Mouse (Mus musculus) forebrain, embryonic 14.5 days (tissue): ENCODE results near the gene Gm9045. TPM values are rescaled to one million over a fixed set of nuclear protein-coding genes. Genes with fewer than 3 reads are reported as not detected.
"Not testable (repeated sequence)": the region's sequence is repeated elsewhere in the genome, so short reads cannot be mapped to it uniquely, and the experiment has no call there.

Source experiments
- ATAC-seq: fragments of 200-750 bp; cut with Nextera tagmentation; 2 replicates; pipeline ENCODE4 v1.8.0; 2017; ENCODE audit warnings: mild to moderate bottlenecking, moderate library complexity
- DNase-seq: peaks from one replicate; pipeline ENCODE4 v3.0.0-alpha.2; 2015; ENCODE audit warnings: low spot score
- H3K27ac ChIP-seq: fragments of 300-500 bp; sonication (generic); 2 replicates; pipeline ENCODE4 v1.5.1; 2014; ENCODE audit warnings: low read depth, mild to moderate bottlenecking, control low read depth, low read length, moderate library complexity
- H3K27me3 ChIP-seq: fragments of 300-500 bp; sonication (generic); replicated peaks from 2 replicates; pipeline ENCODE4 v1.6.1; 2014; ENCODE audit warnings: low read length, control low read depth, mixed read lengths; ENCODE audit not compliant: control insufficient read depth, insufficient read depth
- H3K36me3 ChIP-seq: fragments of 300-500 bp; sonication (generic); 2 replicates; pipeline ENCODE4 v1.6.1; 2014; ENCODE audit warnings: low read length, control low read depth; ENCODE audit not compliant: control insufficient read depth, insufficient read depth
- H3K4me1 ChIP-seq: fragments of 300-500 bp; sonication (generic); 2 replicates; pipeline ENCODE4 v1.6.1; 2014; ENCODE audit warnings: antibody characterized with exemption, low read length, control low read depth; ENCODE audit not compliant: control insufficient read depth, insufficient read depth
- H3K4me2 ChIP-seq: fragments of 300-500 bp; sonication (generic); 2 replicates; pipeline ENCODE4 v1.6.1; 2014; ENCODE audit warnings: mild to moderate bottlenecking, control low read depth, low read length
- H3K4me3 ChIP-seq: fragments of 300-500 bp; sonication (generic); 2 replicates; pipeline ENCODE4 v1.5.1; 2014; ENCODE audit warnings: low read depth, low read length, control low read depth
- H3K9ac ChIP-seq: fragments of 300-500 bp; sonication (generic); 2 replicates; pipeline ENCODE4 v1.6.1; 2014; ENCODE audit warnings: mild to moderate bottlenecking, low read length, control low read depth, moderate library complexity
- H3K9me3 ChIP-seq: fragments of 300-500 bp; sonication (generic); replicated peaks from 2 replicates; pipeline ENCODE4 v1.6.1; 2016; ENCODE audit warnings: low read length, control low read depth, mixed read lengths; ENCODE audit not compliant: control insufficient read depth
- WGBS: fragments of 180-500 bp; shearing (Covaris S2); extraction: QIAGEN DNeasy Blood & Tissue Kit; methylation state at CpG from one replicate; pipeline ENCODE4 v1.1.7; 2014; 5-methylcytosine and 5-hydroxymethylcytosine counted together
- polyA plus RNA-seq: library from polyadenylated mRNA; unstranded; fragments of >200 nt; fragmentation: Nextera tagmentation; extraction: Ambion mirVana; gene quantifications from 2 replicates; pipeline ENCODE4 v1.2.1, GENCODE M21; 2014

Gene Gm9045
- 0.11 and 0.12 TPM in 2 replicates for polyA plus RNA-seq

DNA sequence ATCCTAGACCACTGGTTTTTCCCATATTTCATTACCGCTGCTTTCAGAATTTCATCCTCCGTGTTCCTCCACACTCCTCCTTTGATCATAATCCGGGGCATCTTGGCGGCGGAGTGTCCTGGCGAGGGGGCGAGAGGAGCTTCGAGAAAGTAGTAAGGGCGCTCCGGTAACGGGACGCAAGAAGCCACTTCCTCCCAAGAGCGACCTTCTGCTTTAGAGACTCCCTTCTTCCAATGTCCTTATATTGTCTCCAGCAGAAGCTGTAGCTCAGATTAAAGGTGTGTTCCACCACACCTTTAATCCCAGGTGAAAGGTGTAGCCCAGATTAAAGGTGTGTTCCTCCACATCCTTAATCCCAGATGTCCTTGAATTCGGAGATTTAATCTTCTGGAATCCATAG is at the start of gene Gm9045:
TSS of gene Gm9045 (minus strand) at position 101 of the 400 bp plus-strand sequence.
- H3K27ac ChIP-seq, H3K4me2 ChIP-seq, ATAC-seq, DNase-seq, H3K27me3 ChIP-seq, H3K4me1 ChIP-seq, H3K36me3 ChIP-seq, H3K9ac ChIP-seq, H3K9me3 ChIP-seq, H3K4me3 ChIP-seq: not testable (repeated sequence)
- WGBS = no CpG with 5 or more reads among the region's 14 CpGs

GRCm38 (mm10) chr10:118370443-118370842 is 32.8 kb upstream of the Gm9045 start:
- Histone ChIP-seq H3K27me3 (no peaks in the 10 kb centered on the region), H3K9ac (no peak overlapping the region; the same call in 1 of the 2 replicates), H3K4me3 (no peak overlapping the region), H3K4me2 (peak overlapping the region; percentile 33; the same call in 1 of the 2 replicates), H3K27ac (no peak overlapping the region), H3K9me3 (no peaks in the 10 kb centered on the region), H3K4me1 (no peaks in the 10 kb centered on the region), H3K36me3 (no peaks in the 10 kb centered on the region)
- DNase-seq = peak; percentile 94
- ATAC-seq = peak; percentile 98
- 9% methylated on average over 10 of the region's 10 CpGs for WGBS

DNA sequence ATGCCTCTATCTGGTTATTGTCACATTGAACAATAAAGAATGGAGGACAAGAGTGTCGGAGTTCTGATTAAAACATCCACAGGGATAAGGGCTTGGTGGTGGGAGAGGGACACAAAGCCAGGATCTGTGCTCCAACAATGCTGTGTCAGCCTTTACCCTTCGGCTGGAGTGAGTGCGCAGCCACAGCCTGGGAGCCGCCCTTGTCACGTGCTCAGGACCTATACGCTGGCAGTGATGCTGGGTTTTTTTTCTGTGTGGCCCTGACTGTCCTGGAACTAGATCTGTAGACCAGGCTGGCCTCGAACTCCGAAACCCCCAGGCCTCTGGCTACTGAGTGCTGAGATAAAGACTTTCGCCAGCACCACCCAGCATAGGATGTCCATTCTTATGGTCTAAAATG is 31.9 kb upstream of the Gm9045 start:
- H3K4me3 ChIP-seq = no peak overlapping the region
- DNase-seq (no peak), ATAC-seq (no peak; the same call in 1 of the 2 replicates)
- H3K27me3 ChIP-seq = no peaks in the 10 kb centered on the region
- H3K36me3 ChIP-seq = no peaks in the 10 kb centered on the region
- H3K27ac ChIP-seq = no peak overlapping the region
- H3K9me3 ChIP-seq = no peaks in the 10 kb centered on the region
- 87% methylated on average over 9 of the region's 9 CpGs for WGBS
- no peak overlapping the region for H3K9ac ChIP-seq
- no peak overlapping the region for H3K4me2 ChIP-seq
- no peaks in the 10 kb centered on the region for H3K4me1 ChIP-seq

GRCm38 (mm10) chr10:118354005-118354404 is 16.4 kb upstream of the Gm9045 start, which contains the start of gene Gm9049:
Gene Gm9049, minus strand, starts transcription at chr10:118354105.
- not testable (repeated sequence) for H3K27ac ChIP-seq, H3K36me3 ChIP-seq, H3K4me3 ChIP-seq, H3K9me3 ChIP-seq, H3K27me3 ChIP-seq, DNase-seq, H3K9ac ChIP-seq, ATAC-seq, H3K4me1 ChIP-seq, H3K4me2 ChIP-seq
- 86% methylated on average over 1 of the region's 11 CpGs for WGBS

DNA sequence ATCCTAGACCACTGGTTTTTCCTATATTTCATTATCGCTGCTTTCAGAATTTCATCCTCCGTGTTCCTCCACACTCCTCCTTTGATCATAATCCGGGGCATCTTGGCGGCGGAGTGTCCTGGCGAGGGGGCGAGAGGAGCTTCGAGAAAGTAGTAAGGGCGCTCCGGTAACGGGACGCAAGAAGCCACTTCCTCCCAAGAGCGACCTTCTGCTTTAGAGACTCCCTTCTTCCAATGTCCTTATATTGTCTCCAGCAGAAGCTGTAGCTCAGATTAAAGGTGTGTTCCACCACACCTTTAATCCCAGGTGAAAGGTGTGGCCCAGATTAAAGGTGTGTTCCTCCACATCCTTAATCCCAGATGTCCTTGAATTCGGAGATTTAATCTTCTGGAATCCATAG is 10.9 kb upstream of the Gm9045 start, which contains the start of gene Gm9048:
TSS of gene Gm9048 (minus strand) at position 101 of the 400 bp plus-strand sequence.
- H3K27ac ChIP-seq, H3K9ac ChIP-seq, H3K4me1 ChIP-seq, H3K36me3 ChIP-seq, ATAC-seq, H3K9me3 ChIP-seq, H3K4me2 ChIP-seq, DNase-seq, H3K4me3 ChIP-seq, H3K27me3 ChIP-seq: not testable (repeated sequence)
- 100% methylated on average over 1 of the region's 14 CpGs for WGBS

DNA sequence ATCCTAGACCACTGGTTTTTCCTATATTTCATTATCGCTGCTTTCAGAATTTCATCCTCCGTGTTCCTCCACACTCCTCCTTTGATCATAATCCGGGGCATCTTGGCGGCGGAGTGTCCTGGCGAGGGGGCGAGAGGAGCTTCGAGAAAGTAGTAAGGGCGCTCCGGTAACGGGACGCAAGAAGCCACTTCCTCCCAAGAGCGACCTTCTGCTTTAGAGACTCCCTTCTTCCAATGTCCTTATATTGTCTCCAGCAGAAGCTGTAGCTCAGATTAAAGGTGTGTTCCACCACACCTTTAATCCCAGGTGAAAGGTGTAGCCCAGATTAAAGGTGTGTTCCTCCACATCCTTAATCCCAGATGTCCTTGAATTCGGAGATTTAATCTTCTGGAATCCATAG is 5.5 kb upstream of the Gm9045 start, which contains the start of gene Gm9046:
TSS of gene Gm9046 (minus strand) at position 101 of the 400 bp plus-strand sequence.
- not testable (repeated sequence) for H3K36me3 ChIP-seq, ATAC-seq, H3K9me3 ChIP-seq, H3K4me1 ChIP-seq, H3K27me3 ChIP-seq, H3K27ac ChIP-seq, H3K9ac ChIP-seq, H3K4me3 ChIP-seq, DNase-seq, H3K4me2 ChIP-seq
- no CpG with 5 or more reads among the region's 14 CpGs for WGBS

- not testable (repeated sequence) for H3K36me3 ChIP-seq, H3K27me3 ChIP-seq, H3K4me1 ChIP-seq, H3K27ac ChIP-seq, H3K9ac ChIP-seq, ATAC-seq, DNase-seq, H3K9me3 ChIP-seq, H3K4me2 ChIP-seq, H3K4me3 ChIP-seq
- WGBS = no CpG with 5 or more reads among the region's 14 CpGs
Observed at GRCm38 (mm10) chr10:118332308-118332707, 5.3 kb downstream of the Gm9045 start, which contains the start of gene Gm9044. Gene Gm9044, minus strand, starts transcription at chr10:118332408.

- H3K27me3 ChIP-seq, H3K9me3 ChIP-seq, DNase-seq, H3K4me3 ChIP-seq, H3K4me2 ChIP-seq, H3K9ac ChIP-seq, H3K36me3 ChIP-seq, H3K4me1 ChIP-seq, H3K27ac ChIP-seq, ATAC-seq: not testable (repeated sequence)
- no CpG with 5 or more reads among the region's 11 CpGs for WGBS
Observed at GRCm38 (mm10) chr10:118326869-118327268, 10.8 kb downstream of the Gm9045 start, which contains the start of gene Gm9040. Gene Gm9040, minus strand, starts transcription at chr10:118326969.

DNA sequence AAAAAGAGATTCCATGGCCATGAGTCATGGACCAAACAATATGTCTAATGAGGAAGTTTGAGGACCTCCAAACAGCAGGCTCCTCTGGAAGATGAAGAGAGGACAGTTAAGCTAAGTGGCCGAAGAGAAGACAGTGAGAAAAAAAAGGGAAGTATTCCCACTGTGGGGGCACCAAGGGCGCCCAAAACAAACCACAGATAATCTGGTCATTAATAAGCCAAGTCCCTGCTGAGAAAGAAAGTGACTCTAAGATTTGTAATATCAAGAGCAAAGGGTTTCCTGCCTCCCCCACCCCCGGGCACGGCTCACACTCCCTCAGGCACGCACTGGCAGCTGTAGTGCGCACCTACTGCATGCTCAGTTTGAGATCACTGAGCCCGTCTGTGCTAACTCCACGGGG is 18.6 kb downstream of the Gm9045 start:
- Histone ChIP-seq H3K27me3 (no peaks in the 10 kb centered on the region), H3K36me3 (no peaks in the 10 kb centered on the region), H3K9me3 (no peaks in the 10 kb centered on the region), H3K4me1 (no peaks in the 10 kb centered on the region), H3K9ac (no peak overlapping the region), H3K4me3 (no peak overlapping the region), H3K27ac (no peak overlapping the region), H3K4me2 (no peak overlapping the region)
- ATAC-seq (no peak), DNase-seq (no peak)
- 89% methylated on average over 8 of the region's 8 CpGs for WGBS
